Mouse (Mus musculus): ENCODE measurements around the gene S100a4.

- TF ChIP-seq CTCF (IDR thresholded peaks at IDR 0.05; ENCODE audit: control insufficient read depth, insufficient read depth, insufficient replicate concordance, low read depth, low read length), result no peak
- no peak for TF ChIP-seq POLR2A (IDR thresholded peaks at IDR 0.05; ENCODE audit: control insufficient read depth, low read depth, low read length)
These were observed 20.0 kb downstream of the S100a4 start for GRCm38 (mm10) chr3:90623435-90624071.

Measured in testis, adult 2 months (tissue).